Mouse (Mus musculus) heart, postnatal 0 days (tissue): Measurements from ENCODE around the gene Tgfbr3.

Source experiments
- CTCF ChIP-seq: IDR thresholded peaks from 2 replicates; pipeline ENCODE4 v1.5.1; 2016; ENCODE audit warnings: antibody characterized with exemption, control low read depth, low read depth
- EP300 ChIP-seq: IDR thresholded peaks from 2 replicates; pipeline ENCODE4 v1.6.1; 2016; ENCODE audit warnings: antibody characterized with exemption, low read depth

DNA sequence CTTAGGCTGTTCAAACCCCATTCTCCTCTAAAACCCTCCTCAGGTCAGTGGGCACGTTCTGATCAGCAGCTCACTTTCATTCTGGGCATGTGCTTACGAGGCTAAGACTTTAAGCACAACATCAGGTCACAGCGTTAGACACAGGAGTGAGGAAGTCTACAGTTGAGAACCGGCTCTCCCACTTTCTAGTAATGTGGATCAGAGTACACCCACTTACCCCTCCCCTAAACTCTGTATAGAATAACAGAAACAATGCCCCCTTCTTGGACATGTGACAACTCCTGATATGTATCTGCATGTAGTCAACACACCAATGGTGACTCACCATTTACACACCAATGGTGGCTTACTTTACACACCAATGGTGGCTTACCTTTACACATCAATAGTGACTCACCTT, 136.4 kb downstream of the Tgfbr3 start:
- TF ChIP-seq CTCF (no peak), EP300 (no peak)
